Mouse (Mus musculus) midbrain, embryonic 14.5 days (tissue): ENCODE measurements around the gene Fau. TPM values are rescaled to one million over a fixed set of nuclear protein-coding genes. Genes with fewer than 3 reads are reported as not detected.

ENCODE experiments used
- ATAC-seq: fragments of 200-750 bp; cut with Nextera tagmentation; 2 replicates; pipeline ENCODE4 v1.8.0; 2017; ENCODE audit warnings: moderate number of reproducible peaks, moderate library complexity; ENCODE audit not compliant: low FRiP score, low TSS enrichment
- DNase-seq: peaks from one replicate; pipeline ENCODE4 v3.0.0-alpha.2; 2015
- H3K27ac ChIP-seq: fragments of 300-500 bp; sonication (generic); replicated peaks from 2 replicates; pipeline ENCODE4 v1.5.1; 2014; ENCODE audit warnings: mild to moderate bottlenecking, low read depth, low read length, moderate library complexity
- H3K27me3 ChIP-seq: fragments of 300-500 bp; sonication (generic); 2 replicates; pipeline ENCODE4 v1.6.1; 2014; ENCODE audit warnings: low read length, control low read depth, mixed read lengths; ENCODE audit not compliant: control insufficient read depth, insufficient read depth
- H3K36me3 ChIP-seq: fragments of 300-500 bp; sonication (generic); 2 replicates; pipeline ENCODE4 v1.6.1; 2014; ENCODE audit warnings: low read length, control low read depth; ENCODE audit not compliant: control insufficient read depth, insufficient read depth
- H3K4me1 ChIP-seq: fragments of 300-500 bp; sonication (generic); 2 replicates; pipeline ENCODE4 v1.6.1; 2014; ENCODE audit warnings: mild to moderate bottlenecking, antibody characterized with exemption, low read length, control low read depth; ENCODE audit not compliant: control insufficient read depth, insufficient read depth
- H3K4me2 ChIP-seq: fragments of 300-500 bp; sonication (generic); 2 replicates; pipeline ENCODE4 v1.6.1; 2014; ENCODE audit warnings: mild to moderate bottlenecking, low read length, moderate library complexity
- H3K4me3 ChIP-seq: fragments of 300-500 bp; sonication (generic); replicated peaks from 2 replicates; pipeline ENCODE4 v1.5.1; 2014; ENCODE audit warnings: low read depth, low read length
- H3K9ac ChIP-seq: fragments of 300-500 bp; sonication (generic); replicated peaks from 2 replicates; pipeline ENCODE4 v1.6.1; 2014; ENCODE audit warnings: mild to moderate bottlenecking, low read length, moderate library complexity
- H3K9me3 ChIP-seq: fragments of 300-500 bp; sonication (generic); 2 replicates; pipeline ENCODE4 v1.6.1; 2016; ENCODE audit warnings: low read length, control low read depth, mixed read lengths; ENCODE audit not compliant: control insufficient read depth
- WGBS: fragments of 180-500 bp; shearing (Covaris S2); extraction: QIAGEN DNeasy Blood & Tissue Kit; methylation state at CpG from one replicate; pipeline ENCODE4 v1.1.7; 2014; 5-methylcytosine and 5-hydroxymethylcytosine counted together
- polyA plus RNA-seq: library from polyadenylated mRNA; unstranded; fragments of >200 nt; fragmentation: Nextera tagmentation; extraction: Ambion mirVana; gene quantifications from 2 replicates; pipeline ENCODE4 v1.2.1, GENCODE M21; 2014

The Fau gene
- polyA plus RNA-seq, 1 experiment from 2014 or later = 602 TPM

DNA sequence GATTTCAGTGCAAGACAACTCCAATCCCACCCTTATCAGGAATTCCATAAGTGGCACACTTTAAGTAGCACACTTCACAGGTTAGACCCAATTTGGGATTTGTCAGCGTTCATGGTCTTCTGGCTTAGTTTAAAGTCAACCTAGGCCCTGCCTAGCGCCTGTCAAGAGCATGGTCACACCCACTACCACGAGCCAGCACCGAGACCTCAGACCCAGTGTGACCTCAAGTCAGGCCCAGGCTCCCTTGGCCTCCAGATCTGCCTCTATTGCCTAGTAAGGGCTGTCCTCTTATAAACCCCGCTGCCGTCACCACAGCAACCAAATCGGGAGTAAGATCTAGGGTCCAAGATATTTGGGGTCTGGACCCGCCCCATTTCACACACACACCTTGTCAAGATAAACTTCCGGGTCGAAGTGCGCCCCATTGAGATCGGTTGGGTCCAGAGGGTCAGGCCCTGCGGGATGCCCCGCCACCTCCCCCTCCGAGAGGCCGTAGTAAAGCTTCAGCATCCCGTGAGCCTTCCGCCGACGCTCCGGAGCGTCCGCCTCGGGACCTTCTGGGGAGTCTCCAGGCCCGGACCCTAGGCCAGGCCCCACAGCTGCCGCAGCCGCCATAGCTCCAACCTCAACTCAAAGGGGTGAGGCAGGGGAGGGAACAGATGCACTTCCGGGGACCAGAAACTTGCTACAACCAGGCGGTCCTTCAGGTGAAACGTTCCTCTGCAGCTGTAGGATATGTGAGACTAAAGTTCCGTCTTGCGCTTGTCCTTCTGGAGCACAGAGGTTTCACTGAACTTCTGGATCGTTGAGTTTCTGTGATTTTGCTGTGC lies 19.1 kb downstream of the Fau start, which contains the start of gene Vps51:
Gene Vps51 (minus strand): TSS at position 668 of the 830 bp plus-strand sequence.
- H3K36me3 ChIP-seq = peaks cover 34% of the 10 kb centered on the region
- WGBS = 2% methylated on average over 33 of the region's 33 CpGs
- peaks cover 8% of the 10 kb centered on the region for H3K4me1 ChIP-seq
- peak within 1 kb of the TSS; percentile 69 for H3K9ac ChIP-seq
- peak; percentile 93 for DNase-seq
- peak within 1 kb of the TSS; percentile 91 for H3K4me2 ChIP-seq
- peak within 1 kb of the TSS; percentile 77 for H3K4me3 ChIP-seq
- H3K9me3 ChIP-seq = no peaks in the 10 kb centered on the region
- H3K27me3 ChIP-seq = no peaks in the 10 kb centered on the region
- ATAC-seq = peak; percentile 86
- H3K27ac ChIP-seq = peak within 1 kb of the TSS; percentile 81

DNA sequence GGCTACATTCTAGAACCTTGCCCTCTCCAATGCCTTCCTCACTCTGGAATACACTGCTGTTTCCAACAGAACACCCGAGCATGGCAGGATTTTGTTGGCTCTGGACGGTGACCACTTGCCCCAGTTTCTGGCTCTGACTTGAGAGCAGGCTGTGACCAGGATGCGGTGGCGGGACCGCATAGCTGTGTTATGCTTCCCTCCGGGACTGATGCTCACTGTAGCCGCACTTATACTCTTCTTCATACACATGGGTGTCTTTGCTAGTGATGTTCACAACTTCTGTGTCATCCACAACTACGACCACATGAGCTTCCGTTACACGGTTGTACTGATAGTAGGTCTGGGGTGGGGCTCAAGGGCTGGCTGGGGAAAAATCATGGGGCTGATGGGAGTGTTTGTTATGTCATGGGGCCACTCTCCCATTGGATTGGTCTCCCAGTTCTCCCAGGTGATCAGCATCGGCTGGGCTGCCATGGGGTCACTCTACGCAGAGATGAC lies 22.4 kb downstream of the Fau start, which contains the start of gene Tmem262:
Gene Tmem262 (plus strand): TSS at position 51 of the 498 bp plus-strand sequence.
- no peak for ATAC-seq
- Histone ChIP-seq H3K4me3 (no peak within 1 kb of the TSS), H3K27ac (no peak within 1 kb of the TSS), H3K27me3 (no peaks in the 10 kb centered on the region), H3K9ac (no peak within 1 kb of the TSS), H3K4me2 (no peak within 1 kb of the TSS), H3K9me3 (no peaks in the 10 kb centered on the region), H3K4me1 (peaks cover 17% of the 10 kb centered on the region), H3K36me3 (peaks cover 27% of the 10 kb centered on the region)
- WGBS = 96% methylated on average over 12 of the region's 12 CpGs
- no peak for DNase-seq

DNA sequence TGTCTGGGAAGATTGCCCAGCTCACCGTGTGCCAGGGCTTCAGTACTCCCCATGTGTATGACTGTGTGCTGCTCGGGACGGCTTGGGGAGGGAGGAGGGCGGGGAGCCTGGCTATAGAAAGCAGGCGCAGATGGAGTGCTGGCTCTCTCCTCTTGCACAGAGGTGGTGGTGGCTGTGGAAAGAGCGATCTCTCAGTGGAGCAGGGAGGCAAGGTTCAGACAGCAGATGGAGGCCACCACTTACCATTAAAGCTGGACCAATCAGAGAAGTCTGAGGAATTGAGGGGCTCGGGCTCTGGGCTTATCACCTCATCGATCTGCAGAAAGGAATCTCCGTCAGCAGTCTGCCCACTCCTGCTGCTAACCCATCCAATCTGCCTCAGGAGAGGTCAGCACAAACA lies 24.5 kb downstream of the Fau start, which contains the start of gene Gm28374:
Gene Gm28374 (minus strand): TSS at position 101 of the 400 bp plus-strand sequence.
- Histone ChIP-seq H3K36me3 (peaks cover 26% of the 10 kb centered on the region), H3K27me3 (no peaks in the 10 kb centered on the region), H3K9ac (no peak within 1 kb of the TSS), H3K4me1 (peaks cover 16% of the 10 kb centered on the region), H3K9me3 (no peaks in the 10 kb centered on the region), H3K27ac (no peak within 1 kb of the TSS), H3K4me3 (no peak within 1 kb of the TSS), H3K4me2 (no peak within 1 kb of the TSS)
- 93% methylated on average over 9 of the region's 9 CpGs for WGBS
- DNase-seq = no peak
- ATAC-seq = no peak

DNA sequence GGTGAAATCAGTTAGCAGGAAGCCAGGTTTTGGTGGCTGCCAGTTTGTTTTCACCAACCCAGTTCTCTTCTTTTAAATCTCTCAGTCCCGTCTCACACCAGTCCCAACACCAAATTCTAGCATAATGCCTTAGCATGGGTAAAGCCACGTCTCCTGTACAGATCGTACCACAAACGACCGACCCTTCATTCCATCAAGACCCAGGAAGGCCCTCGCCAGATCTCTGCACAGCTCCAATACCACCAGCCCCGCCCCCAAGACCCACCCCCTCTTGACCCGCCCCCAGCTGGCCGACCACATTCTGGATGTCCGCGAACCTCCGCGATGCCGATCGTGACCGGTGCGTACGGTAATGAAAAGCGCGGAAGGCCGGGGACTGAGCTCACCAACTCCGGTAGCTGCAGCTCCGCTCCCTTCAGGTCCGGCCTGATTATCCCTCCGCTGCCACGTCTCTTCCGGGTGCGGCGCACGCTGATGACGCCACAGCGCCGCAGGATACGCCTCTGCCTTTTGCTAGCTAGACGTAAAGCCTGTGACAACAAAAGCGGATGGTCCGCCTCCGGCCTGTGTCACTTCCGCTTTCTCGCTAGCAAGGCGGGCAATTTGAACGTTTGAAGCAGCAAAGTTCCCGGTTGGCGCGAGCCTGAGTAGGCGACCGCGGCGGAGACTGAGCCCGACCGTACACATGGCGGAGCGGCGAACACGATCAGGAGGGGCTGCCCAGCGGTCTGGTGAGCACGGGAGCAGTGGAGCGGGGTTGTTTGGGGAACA lies 27.0 kb downstream of the Fau start, which contains the start of the genes Zfpl1 and Cdca5:
Gene Zfpl1 (minus strand): TSS at position 479 of the 771 bp plus-strand sequence.
Gene Cdca5 (plus strand): TSS at position 506 of the 771 bp plus-strand sequence.
- Histone ChIP-seq H3K4me2 (peak within 1 kb of the TSS; percentile 88), H3K27me3 (no peaks in the 10 kb centered on the region), H3K9ac (peak within 1 kb of the TSS; percentile 69), H3K36me3 (peaks cover 26% of the 10 kb centered on the region), H3K9me3 (no peaks in the 10 kb centered on the region), H3K27ac (peak within 1 kb of the TSS; percentile 74), H3K4me1 (peaks cover 16% of the 10 kb centered on the region), H3K4me3 (peak within 1 kb of the TSS; percentile 69)
- peak; percentile 99 for DNase-seq
- ATAC-seq = peak; percentile 89
- WGBS = under 1% methylated on average over 58 of the region's 58 CpGs

DNA sequence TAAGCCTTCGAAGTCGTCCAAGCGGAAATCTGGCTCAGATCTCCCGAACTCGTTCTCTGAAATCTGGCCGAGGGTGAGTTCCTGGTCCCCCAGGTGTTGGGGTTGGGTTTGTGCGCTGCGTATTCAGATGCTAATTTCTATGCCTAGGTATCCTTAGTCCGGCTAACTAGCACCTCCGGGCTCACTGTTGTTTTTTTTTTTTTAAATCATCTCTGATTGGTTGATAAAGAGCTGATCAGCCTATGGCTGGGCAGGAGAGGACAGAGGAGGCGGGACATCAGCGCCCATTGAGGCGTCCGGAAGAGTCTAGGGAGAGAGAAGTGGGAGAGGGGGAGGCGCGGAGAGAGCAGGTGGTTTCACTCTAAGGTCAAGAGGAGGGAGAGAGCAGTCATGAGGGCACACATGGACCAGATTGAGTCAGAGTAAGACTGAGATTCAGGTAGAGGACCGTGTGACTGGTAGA lies 27.8 kb downstream of the Fau start:
- H3K4me1 ChIP-seq = peaks cover 16% of the 10 kb centered on the region
- H3K27ac ChIP-seq = no peak overlapping the region
- ATAC-seq (0 out of 2 replicates have a peak, but pooled peaks have one; percentile 51), DNase-seq (peak; percentile 65)
- H3K36me3 ChIP-seq = peaks cover 21% of the 10 kb centered on the region
- no peak overlapping the region; the same call in 1 of the 2 replicates for H3K9ac ChIP-seq
- no peaks in the 10 kb centered on the region for H3K9me3 ChIP-seq
- under 1% methylated on average over 17 of the region's 17 CpGs for WGBS
- H3K4me3 ChIP-seq = peak overlapping the region; percentile 69
- no peaks in the 10 kb centered on the region for H3K27me3 ChIP-seq
- H3K4me2 ChIP-seq = peak overlapping the region; percentile 88

DNA sequence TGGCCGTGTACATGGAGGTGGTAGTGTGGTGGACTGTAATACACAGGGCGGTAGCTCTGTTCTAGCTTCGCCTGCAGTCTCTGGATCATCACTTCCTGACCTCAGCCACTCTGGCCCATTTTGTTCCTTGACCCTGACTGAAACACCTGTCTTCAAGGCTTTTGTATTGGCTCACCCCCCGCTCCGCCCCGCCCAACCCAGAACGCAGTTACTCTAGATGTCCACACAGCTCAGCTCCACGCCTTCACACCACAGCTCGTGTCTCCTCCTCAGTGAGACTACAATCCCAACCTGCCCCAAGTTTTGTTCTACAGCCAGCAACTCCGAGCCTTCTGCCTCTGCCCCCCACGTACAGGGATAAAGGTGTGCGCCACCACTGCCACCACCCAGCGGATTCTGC lies 31.2 kb downstream of the Fau start:
- WGBS = 94% methylated on average over 13 of the region's 13 CpGs
- no peak for DNase-seq

DNA sequence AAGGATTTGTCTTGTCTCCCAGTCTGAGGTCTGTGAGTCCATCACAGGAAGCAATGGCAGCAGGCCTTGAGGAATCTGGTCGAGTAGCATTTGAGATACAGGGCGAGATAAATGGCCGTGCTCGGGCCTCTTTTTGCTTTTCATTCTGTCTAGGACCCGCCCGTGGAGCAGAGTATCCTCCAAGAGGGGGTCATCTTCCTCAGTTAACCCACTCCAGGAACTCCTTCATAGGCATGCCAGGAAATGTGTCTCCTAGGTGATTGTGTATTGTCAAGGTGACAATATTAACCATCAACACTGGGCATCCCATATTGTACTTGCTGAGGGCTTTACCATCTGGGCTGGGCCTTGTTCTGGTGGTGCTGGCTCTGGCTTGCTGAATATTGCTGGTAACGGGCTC lies 36.5 kb downstream of the Fau start, which contains the start of gene AC131692.1:
Gene AC131692.1 (plus strand): TSS at position 301 of the 400 bp plus-strand sequence.
- WGBS = 90% methylated on average over 7 of the region's 7 CpGs
- H3K27me3 ChIP-seq = no peaks in the 10 kb centered on the region
- peaks cover 5% of the 10 kb centered on the region; the same call in 1 of the 2 replicates for H3K36me3 ChIP-seq
- no peak within 1 kb of the TSS for H3K27ac ChIP-seq
- no peak for DNase-seq
- ATAC-seq = no peak
- no peaks in the 10 kb centered on the region for H3K4me1 ChIP-seq
- H3K9me3 ChIP-seq = no peaks in the 10 kb centered on the region
- no peak within 1 kb of the TSS for H3K4me2 ChIP-seq
- no peak within 1 kb of the TSS for H3K4me3 ChIP-seq
- no peak within 1 kb of the TSS for H3K9ac ChIP-seq

More for the DNA sequence above, 31.2 kb downstream of the Fau start:
- H3K36me3 ChIP-seq = peaks cover 5% of the 10 kb centered on the region; the same call in 1 of the 2 replicates
- H3K4me2 ChIP-seq = no peak overlapping the region
- no peaks in the 10 kb centered on the region for H3K9me3 ChIP-seq
- peaks cover 15% of the 10 kb centered on the region for H3K4me1 ChIP-seq
- no peaks in the 10 kb centered on the region for H3K27me3 ChIP-seq
- H3K4me3 ChIP-seq = no peak overlapping the region
- ATAC-seq = no peak
- H3K27ac ChIP-seq = no peak overlapping the region
- H3K9ac ChIP-seq = no peak overlapping the region

DNA sequence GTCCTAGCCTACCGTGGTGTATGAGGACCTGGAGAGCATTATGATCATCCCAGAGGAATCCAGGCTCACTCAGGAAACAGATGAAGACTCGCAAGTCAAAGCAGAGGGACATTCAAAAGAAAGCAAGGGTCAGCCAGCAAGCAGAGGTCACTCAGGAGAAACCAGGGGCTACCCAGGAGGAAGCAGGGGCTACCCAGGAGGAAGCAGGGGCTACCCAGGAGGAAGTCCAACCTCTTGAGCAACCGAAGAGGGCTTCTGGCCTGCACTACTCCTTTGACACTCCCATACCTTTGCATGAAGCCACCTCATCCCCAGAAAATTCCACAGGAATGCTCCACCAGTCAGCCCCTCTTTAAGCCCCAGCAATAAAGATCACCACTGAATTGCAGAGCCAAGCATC lies 40.2 kb downstream of the Fau start:
- Histone ChIP-seq H3K4me1 (no peaks in the 10 kb centered on the region), H3K4me2 (no peak overlapping the region), H3K27me3 (no peaks in the 10 kb centered on the region), H3K27ac (no peak overlapping the region), H3K36me3 (no peaks in the 10 kb centered on the region), H3K9me3 (no peaks in the 10 kb centered on the region), H3K4me3 (no peak overlapping the region), H3K9ac (no peak overlapping the region)
- ATAC-seq = no peak
- WGBS = 94% methylated on average over 3 of the region's 3 CpGs
- no peak for DNase-seq
